Mouse (Mus musculus) midbrain, embryonic 16.5 days (tissue): ENCODE results near the gene Zfp65. TPM values are rescaled to one million over a fixed set of nuclear protein-coding genes. Genes with fewer than 3 reads are reported as not detected.
A peak's percentile ranks its signal among the peaks of the same experiment; 100 is the strongest.
"Not testable (repeated sequence)": the region's sequence is repeated elsewhere in the genome, so short reads cannot be mapped to it uniquely, and the experiment has no call there.

ENCODE experiments used
- ATAC-seq: fragments of 200-750 bp; cut with Nextera tagmentation; 2 replicates; pipeline ENCODE4 v1.8.0; 2017; ENCODE audit warnings: moderate TSS enrichment
- H3K27ac ChIP-seq: fragments of 300-500 bp; sonication (generic); 2 replicates; pipeline ENCODE4 v1.5.1; 2014; ENCODE audit warnings: mild to moderate bottlenecking, low read length, mixed read lengths
- H3K27me3 ChIP-seq: fragments of 300-500 bp; sonication (generic); 2 replicates; pipeline ENCODE4 v1.6.1; 2014; ENCODE audit warnings: low read depth, low read length, mixed read lengths; ENCODE audit not compliant: control insufficient read depth, insufficient read depth
- H3K36me3 ChIP-seq: fragments of 300-500 bp; sonication (generic); 2 replicates; pipeline ENCODE4 v1.6.1; 2014; ENCODE audit warnings: mild to moderate bottlenecking, low read length, moderate library complexity, mixed read lengths; ENCODE audit not compliant: control insufficient read depth, insufficient read depth
- H3K4me1 ChIP-seq: fragments of 300-500 bp; sonication (generic); 2 replicates; pipeline ENCODE4 v1.6.1; 2014; ENCODE audit warnings: mild to moderate bottlenecking, low read length, mixed read lengths; ENCODE audit not compliant: control insufficient read depth, insufficient read depth
- H3K4me2 ChIP-seq: fragments of 300-500 bp; sonication (generic); 2 replicates; pipeline ENCODE4 v1.6.1; 2014; ENCODE audit warnings: mild to moderate bottlenecking, low read length, mixed read lengths
- H3K4me3 ChIP-seq: fragments of 300-500 bp; sonication (generic); 2 replicates; pipeline ENCODE4 v1.5.1; 2014; ENCODE audit warnings: low read depth, mild to moderate bottlenecking, low read length, moderate library complexity, mixed read lengths
- H3K9ac ChIP-seq: fragments of 300-500 bp; sonication (generic); 2 replicates; pipeline ENCODE4 v1.6.1; 2014; ENCODE audit warnings: low read depth, low read length, mixed read lengths
- H3K9me3 ChIP-seq: fragments of 300-500 bp; sonication (generic); replicated peaks from 2 replicates; pipeline ENCODE4 v1.6.1; 2014; ENCODE audit warnings: mild to moderate bottlenecking, low read length, mixed read lengths; ENCODE audit not compliant: control insufficient read depth, poor library complexity, severe bottlenecking
- WGBS: fragments of 180-500 bp; shearing (Covaris S2); extraction: QIAGEN DNeasy Blood & Tissue Kit; methylation state at CpG from one replicate; pipeline ENCODE4 v1.1.7; 2014; 5-methylcytosine and 5-hydroxymethylcytosine counted together
- polyA plus RNA-seq: library from polyadenylated mRNA; unstranded; fragments of >200 nt; fragmentation: Nextera tagmentation; extraction: Ambion mirVana; gene quantifications from 2 replicates; pipeline ENCODE4 v1.2.1, GENCODE M21; 2015

Zfp65 gene
- polyA plus RNA-seq, 1 experiment from 2014 or later = 9.3 TPM

GRCm38 (mm10) chr13:67729441-67729840, 468 bp upstream of the Zfp65 start:
- ATAC-seq = peak; percentile 78

GRCm38 (mm10) chr13:67728106-67728505, 867 bp downstream of the Zfp65 start:
- Histone ChIP-seq H3K4me2 (peak overlapping the region; percentile 78), H3K9ac (peak overlapping the region; percentile 25; the same call in 1 of the 2 replicates), H3K27ac (no peak overlapping the region), H3K9me3 (no peaks in the 10 kb centered on the region), H3K4me3 (peak overlapping the region; percentile 61), H3K27me3 (no peaks in the 10 kb centered on the region), H3K36me3 (no peaks in the 10 kb centered on the region), H3K4me1 (peaks cover 21% of the 10 kb centered on the region)
- WGBS = 90% methylated on average over 1 of the region's 1 CpGs
- no peak for ATAC-seq

More at GRCm38 (mm10) chr13:67729441-67729840, 468 bp upstream of the Zfp65 start:
- not testable (repeated sequence) for H3K9me3 ChIP-seq, H3K27me3 ChIP-seq, H3K36me3 ChIP-seq
- WGBS = 50% methylated on average over 4 of the region's 4 CpGs
- H3K4me3 ChIP-seq = peak overlapping the region; percentile 61
- peak overlapping the region; percentile 26; the same call in 1 of the 2 replicates for H3K27ac ChIP-seq
- H3K9ac ChIP-seq = peak overlapping the region; percentile 75
- peak overlapping the region; percentile 78 for H3K4me2 ChIP-seq
- H3K4me1 ChIP-seq = peaks cover 18% of the 10 kb centered on the region

- not testable (repeated sequence) for H3K27ac ChIP-seq, H3K4me2 ChIP-seq, H3K4me3 ChIP-seq, ATAC-seq, H3K9ac ChIP-seq, H3K36me3 ChIP-seq, H3K9me3 ChIP-seq, H3K27me3 ChIP-seq
- WGBS = 83% methylated on average over 2 of the region's 2 CpGs
- H3K4me1 ChIP-seq = peaks cover 22% of the 10 kb centered on the region
These were observed 3.6 kb downstream of the Zfp65 start for GRCm38 (mm10) chr13:67725331-67725730.

- Histone ChIP-seq H3K27me3 (no peaks in the 10 kb centered on the region), H3K27ac (peak overlapping the region; percentile 72), H3K9ac (peak overlapping the region; percentile 84), H3K4me2 (peak overlapping the region; percentile 52), H3K4me3 (peak overlapping the region; percentile 87), H3K9me3 (no peaks in the 10 kb centered on the region), H3K36me3 (no peaks in the 10 kb centered on the region), H3K4me1 (peaks cover 14% of the 10 kb centered on the region)
- WGBS = 0% methylated on average over 17 of the region's 17 CpGs
- peak; percentile 94 for ATAC-seq
These were observed 5.0 kb downstream of the Zfp65 start for GRCm38 (mm10) chr13:67723848-67724479.

GRCm38 (mm10) chr13:67686971-67687370, 42.0 kb downstream of the Zfp65 start, which contains the start of gene Zfp738:
Zfp738 (minus strand) TSS chr13:67687071.
- Histone ChIP-seq H3K9me3 (no peaks in the 10 kb centered on the region), H3K4me1 (peaks cover 6% of the 10 kb centered on the region), H3K4me3 (no peak within 1 kb of the TSS), H3K27me3 (no peaks in the 10 kb centered on the region), H3K36me3 (no peaks in the 10 kb centered on the region), H3K27ac (no peak within 1 kb of the TSS), H3K4me2 (no peak within 1 kb of the TSS), H3K9ac (no peak within 1 kb of the TSS)
- no peak for ATAC-seq
- WGBS = 83% methylated on average over 4 of the region's 4 CpGs

- Histone ChIP-seq H3K4me3 (peak overlapping the region; percentile 73), H3K9ac (peak overlapping the region; percentile 75), H3K4me2 (peak overlapping the region; percentile 75)
- peak; percentile 38 for ATAC-seq
- not testable (repeated sequence) for H3K36me3 ChIP-seq, H3K4me1 ChIP-seq, H3K27ac ChIP-seq, H3K9me3 ChIP-seq, H3K27me3 ChIP-seq
- WGBS = 56% methylated on average over 2 of the region's 2 CpGs
These were observed 45.1 kb downstream of the Zfp65 start for GRCm38 (mm10) chr13:67683841-67684240.

- ATAC-seq = peak; percentile 100
- Histone ChIP-seq H3K27ac (peak overlapping the region; percentile 26; the same call in 1 of the 2 replicates), H3K4me3 (peak overlapping the region; percentile 73), H3K9ac (peak overlapping the region; percentile 75), H3K4me2 (peak overlapping the region; percentile 75)
- 12% methylated on average over 16 of the region's 16 CpGs for WGBS
- H3K27me3 ChIP-seq, H3K36me3 ChIP-seq, H3K4me1 ChIP-seq, H3K9me3 ChIP-seq: not testable (repeated sequence)
These were observed 45.8 kb downstream of the Zfp65 start for GRCm38 (mm10) chr13:67682959-67683735.

- Histone ChIP-seq H3K4me3 (no peak overlapping the region), H3K27ac (no peak overlapping the region), H3K27me3 (no peaks in the 10 kb centered on the region), H3K4me1 (no peaks in the 10 kb centered on the region), H3K4me2 (no peak overlapping the region), H3K36me3 (peaks cover 2% of the 10 kb centered on the region; the same call in 1 of the 2 replicates), H3K9ac (no peak overlapping the region), H3K9me3 (no peaks in the 10 kb centered on the region)
- 94% methylated on average over 2 of the region's 2 CpGs for WGBS
- no peak for ATAC-seq
These were observed 54.1 kb downstream of the Zfp65 start for GRCm38 (mm10) chr13:67674902-67675301.
